Mouse (Mus musculus): ENCODE measurements around the gene Pip4k2a. TPM values are rescaled to one million over a fixed set of nuclear protein-coding genes. Genes with fewer than 3 reads are reported as not detected.

The Pip4k2a gene
- polyA plus RNA-seq, 2 experiments = 15.2 to 16.6 TPM

DNA sequence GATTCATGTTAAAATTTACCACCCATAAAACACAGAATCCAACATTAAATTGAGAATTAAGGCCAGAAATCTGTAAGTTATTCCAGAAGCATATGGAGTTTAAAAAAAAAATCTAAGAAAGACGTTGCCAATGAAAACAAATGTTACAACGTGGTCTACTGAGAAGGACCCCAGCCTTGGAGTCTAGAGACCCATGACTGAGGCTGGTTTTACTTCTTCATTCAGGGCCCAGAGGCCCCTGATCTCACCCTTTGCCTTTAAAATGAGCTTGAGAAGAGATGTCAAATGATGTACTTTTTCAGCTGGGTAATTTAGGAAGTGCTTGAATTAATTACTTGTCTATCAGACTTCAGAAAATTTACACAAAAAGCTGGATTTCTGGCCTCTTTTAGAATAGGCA, 83.2 kb downstream of the Pip4k2a start:
- peaks cover 33 to 44% of the 10 kb centered on the region in 2 experiments for H3K4me1 ChIP-seq (replicated peaks; ENCODE audit: control insufficient read depth in 2 of 2, insufficient read depth in 2 of 2, low read length in 1 of 2)
- no peak overlapping the region for H3K9ac ChIP-seq (replicated peaks)
- no peak for TF ChIP-seq EP300 (IDR thresholded peaks at IDR 0.05; ENCODE audit: low read depth)
- no peak for TF ChIP-seq CTCF (IDR thresholded peaks at IDR 0.05; ENCODE audit: low read depth)
- no peaks in the 10 kb centered on the region for H3K9me3 ChIP-seq (ENCODE audit: control insufficient read depth, low read length)
- 71% methylated on average over 2 of the region's 2 CpGs for WGBS (ENCODE audit: insufficient replicate concordance)
- H3K36me3 ChIP-seq (replicated peaks; ENCODE audit: control insufficient read depth, insufficient read depth, low read depth) = no peaks in the 10 kb centered on the region
- no peak for ATAC-seq (ENCODE audit: insufficient read depth)
- H3K27me3 ChIP-seq (ENCODE audit: control insufficient read depth, insufficient read depth, low read length) = no peaks in the 10 kb centered on the region
- no peak overlapping the region for H3K27ac ChIP-seq
- DNase-seq (ENCODE audit: low read depth in 3 of 3, low spot score in 3 of 3) = no peak
- no peak overlapping the region for H3K4me3 ChIP-seq (ENCODE audit: insufficient read depth in 1 of 2, low read depth in 2 of 2, low read length in 2 of 2)
- no peak overlapping the region for H3K4me2 ChIP-seq (ENCODE audit: low read depth)

DNA sequence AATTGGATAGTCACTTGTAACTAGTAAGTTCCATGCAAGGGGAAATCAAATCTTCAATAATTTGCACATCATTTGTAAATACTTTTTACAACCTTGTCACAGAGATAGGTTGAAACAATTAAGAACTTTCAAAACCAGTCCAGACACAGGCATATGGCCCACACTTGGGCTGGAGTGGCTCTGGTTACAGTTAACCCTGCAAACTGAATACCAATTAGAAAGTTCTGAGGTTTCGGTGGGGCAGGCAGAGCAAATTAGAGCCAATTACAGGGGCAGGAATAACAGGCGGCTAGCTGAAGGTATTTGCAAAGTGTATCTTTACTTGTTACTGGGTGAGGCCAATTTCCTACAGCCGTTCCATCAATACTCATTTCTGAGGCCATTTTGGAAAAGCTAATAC, 84.3 kb downstream of the Pip4k2a start:
- DNase-seq (ENCODE audit: low read depth in 3 of 3, low spot score in 3 of 3) (no peak), ATAC-seq (ENCODE audit: insufficient read depth) (no peak)
- 78% methylated on average over 3 of the region's 3 CpGs for WGBS (ENCODE audit: insufficient replicate concordance)
- no peak overlapping the region for H3K9ac ChIP-seq (replicated peaks)
- TF ChIP-seq CTCF (IDR thresholded peaks at IDR 0.05; ENCODE audit: low read depth) (no peak), EP300 (IDR thresholded peaks at IDR 0.05; ENCODE audit: low read depth) (no peak)
- peaks cover 24 to 42% of the 10 kb centered on the region in 2 experiments for H3K4me1 ChIP-seq (replicated peaks; ENCODE audit: control insufficient read depth in 2 of 2, insufficient read depth in 2 of 2, low read length in 1 of 2)
- H3K4me2 ChIP-seq (ENCODE audit: low read depth) = no peak overlapping the region
- H3K27me3 ChIP-seq (ENCODE audit: control insufficient read depth, insufficient read depth, low read length) = no peaks in the 10 kb centered on the region
- no peak overlapping the region for H3K27ac ChIP-seq
- no peak overlapping the region for H3K4me3 ChIP-seq (ENCODE audit: insufficient read depth in 1 of 2, low read depth in 2 of 2, low read length in 2 of 2)
- H3K36me3 ChIP-seq (replicated peaks; ENCODE audit: control insufficient read depth, insufficient read depth, low read depth) = no peaks in the 10 kb centered on the region
- H3K9me3 ChIP-seq (ENCODE audit: control insufficient read depth, low read length) = no peaks in the 10 kb centered on the region

DNA sequence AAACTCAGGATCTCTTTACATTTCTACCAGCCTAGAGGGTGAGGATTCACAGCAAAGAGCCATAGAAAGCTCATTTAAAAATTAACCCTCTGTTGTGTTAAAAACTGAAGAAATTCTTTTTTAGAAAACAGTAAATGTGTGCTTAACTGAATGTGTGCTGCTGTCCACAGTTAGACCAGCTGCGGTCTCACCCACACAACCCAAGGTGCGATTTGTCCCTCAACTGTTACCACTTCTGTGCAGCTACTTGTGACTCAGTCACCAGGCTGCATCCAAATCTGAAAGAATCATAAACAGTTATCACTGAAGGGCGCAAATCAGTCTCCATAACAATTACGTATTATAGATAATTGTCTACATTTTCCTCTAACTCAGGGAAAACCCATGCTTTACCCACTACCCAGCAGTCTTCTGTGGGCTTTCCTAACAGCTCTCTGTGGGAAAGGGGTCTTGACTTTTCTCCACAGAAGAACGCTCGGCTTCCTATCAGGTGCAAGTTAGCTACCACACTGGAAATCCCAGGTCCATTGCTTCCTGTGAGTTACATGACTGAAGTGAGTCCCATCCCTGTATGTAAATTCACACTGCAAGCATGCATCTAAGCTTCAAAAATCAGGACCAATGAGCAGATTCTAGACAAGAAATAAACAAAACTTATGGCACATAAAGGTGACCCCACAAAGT, 86.5 kb downstream of the Pip4k2a start:
- DNase-seq (ENCODE audit: low read depth in 3 of 3, low spot score in 3 of 3) (no peak), ATAC-seq (ENCODE audit: insufficient read depth) (no peak)
- no peak for TF ChIP-seq EP300 (IDR thresholded peaks at IDR 0.05; ENCODE audit: low read depth)
- Histone ChIP-seq H3K4me2 (ENCODE audit: low read depth) (no peak overlapping the region), H3K27ac (no peak overlapping the region), H3K9ac (replicated peaks) (no peak overlapping the region), H3K4me3 (ENCODE audit: insufficient read depth in 1 of 2, low read depth in 2 of 2, low read length in 2 of 2) (no peak overlapping the region), H3K4me1 (replicated peaks; ENCODE audit: control insufficient read depth in 2 of 2, insufficient read depth in 2 of 2, low read length in 1 of 2) (peaks cover 5 to 22% of the 10 kb centered on the region in 2 experiments), H3K27me3 (ENCODE audit: control insufficient read depth, insufficient read depth, low read length) (no peaks in the 10 kb centered on the region), H3K9me3 (ENCODE audit: control insufficient read depth, low read length) (no peaks in the 10 kb centered on the region), H3K36me3 (replicated peaks; ENCODE audit: control insufficient read depth, insufficient read depth, low read depth) (no peaks in the 10 kb centered on the region)
- 85% methylated on average over 6 of the region's 6 CpGs for WGBS (ENCODE audit: insufficient replicate concordance)

DNA sequence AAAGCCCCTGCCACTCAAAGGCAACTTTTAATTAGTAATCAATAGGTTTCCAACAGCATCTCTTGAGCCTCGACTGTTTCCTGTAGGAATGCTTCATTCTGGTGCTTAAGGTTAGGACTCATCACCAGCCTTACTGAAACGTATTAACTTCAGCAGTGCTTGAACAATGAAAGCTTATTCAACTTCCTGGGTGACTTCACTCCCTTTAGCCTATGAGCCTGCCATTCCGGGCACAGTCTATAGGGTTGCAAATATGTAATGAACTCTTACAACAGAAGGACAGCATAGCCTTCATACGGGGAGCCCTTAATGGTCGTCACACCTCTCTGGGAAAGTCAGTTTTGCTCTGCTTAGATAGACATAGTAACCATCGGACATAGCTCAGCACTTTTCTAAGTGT, 87.7 kb downstream of the Pip4k2a start:
- Histone ChIP-seq H3K36me3 (replicated peaks; ENCODE audit: control insufficient read depth, insufficient read depth, low read depth) (no peaks in the 10 kb centered on the region), H3K4me1 (replicated peaks; ENCODE audit: control insufficient read depth in 2 of 2, insufficient read depth in 2 of 2, low read length in 1 of 2) (peaks cover 5 to 14% of the 10 kb centered on the region in 2 experiments), H3K4me3 (ENCODE audit: insufficient read depth in 1 of 2, low read depth in 2 of 2, low read length in 2 of 2) (no peak overlapping the region), H3K27me3 (ENCODE audit: control insufficient read depth, insufficient read depth, low read length) (no peaks in the 10 kb centered on the region), H3K4me2 (ENCODE audit: low read depth) (no peak overlapping the region), H3K27ac (no peak overlapping the region), H3K9ac (replicated peaks) (no peak overlapping the region), H3K9me3 (ENCODE audit: control insufficient read depth, low read length) (no peaks in the 10 kb centered on the region)
- WGBS (ENCODE audit: insufficient replicate concordance) = 71% methylated on average over 6 of the region's 6 CpGs
- DNase-seq (ENCODE audit: low read depth in 3 of 3, low spot score in 3 of 3) = no peak
- TF ChIP-seq CTCF (IDR thresholded peaks at IDR 0.05; ENCODE audit: low read depth) (no peak), EP300 (IDR thresholded peaks at IDR 0.05; ENCODE audit: low read depth) (no peak)
- no peak for ATAC-seq (ENCODE audit: insufficient read depth)

- no peaks in the 10 kb centered on the region for H3K9me3 ChIP-seq (ENCODE audit: control insufficient read depth, low read length)
- 80% methylated on average over 6 of the region's 6 CpGs for WGBS (ENCODE audit: insufficient replicate concordance)
- DNase-seq (ENCODE audit: low read depth in 3 of 3, low spot score in 3 of 3) (no peak), ATAC-seq (ENCODE audit: insufficient read depth) (no peak)
- H3K27me3 ChIP-seq (ENCODE audit: control insufficient read depth, insufficient read depth, low read length) = no peaks in the 10 kb centered on the region
- no peak overlapping the region for H3K4me3 ChIP-seq (ENCODE audit: insufficient read depth in 1 of 2, low read depth in 2 of 2, low read length in 2 of 2)
- TF ChIP-seq CTCF (IDR thresholded peaks at IDR 0.05; ENCODE audit: low read depth) = no peak
- no peak for TF ChIP-seq EP300 (IDR thresholded peaks at IDR 0.05; ENCODE audit: low read depth)
- no peak overlapping the region for H3K4me2 ChIP-seq (ENCODE audit: low read depth)
- H3K36me3 ChIP-seq (replicated peaks; ENCODE audit: control insufficient read depth, insufficient read depth, low read depth) = no peaks in the 10 kb centered on the region
- peaks cover 5 to 14% of the 10 kb centered on the region in 2 experiments for H3K4me1 ChIP-seq (replicated peaks; ENCODE audit: control insufficient read depth in 2 of 2, insufficient read depth in 2 of 2, low read length in 1 of 2)
- no peak overlapping the region for H3K27ac ChIP-seq
- no peak overlapping the region for H3K9ac ChIP-seq (replicated peaks)
These were observed 88.2 kb downstream of the Pip4k2a start for GRCm38 (mm10) chr2:18909713-18910112.

All from liver, embryonic 14.5 days (tissue).